Mouse (Mus musculus) urinary bladder, postnatal 36 days (tissue): ENCODE results near the gene Gm8251.
"Not testable (repeated sequence)": the region's sequence is repeated elsewhere in the genome, so short reads cannot be mapped to it uniquely, and the experiment has no call there.

ENCODE experiments used
- DNase-seq, 2 experiments: peaks; one replicate each; pipeline ENCODE4 v3.0.0; 2022; ENCODE audit warnings: low spot score in 2 of 2, mixed read lengths in 1 of 2

Gm8251 gene

DNA sequence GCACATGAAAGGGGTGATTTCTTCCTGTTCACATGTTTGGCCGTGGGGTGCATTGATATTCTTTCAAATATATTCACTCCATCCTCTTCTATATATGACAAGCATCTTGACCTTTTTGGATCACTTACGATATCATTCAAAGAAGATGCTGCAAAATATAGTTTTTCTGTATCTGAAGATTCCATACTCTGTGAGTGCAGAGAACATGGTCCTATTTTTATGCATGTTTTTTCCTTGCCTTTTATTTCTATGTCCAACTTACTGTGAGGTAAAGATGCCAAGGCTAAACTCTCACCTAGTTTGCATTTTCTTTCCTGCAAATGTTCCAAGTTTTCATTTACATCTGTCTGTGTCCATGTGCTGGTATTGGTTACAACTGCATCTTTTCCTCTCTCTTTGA is at the start of gene Gm8251:
TSS of gene Gm8251 (minus strand) at position 101 of the 400 bp plus-strand sequence.
- no peak for DNase-seq

DNA sequence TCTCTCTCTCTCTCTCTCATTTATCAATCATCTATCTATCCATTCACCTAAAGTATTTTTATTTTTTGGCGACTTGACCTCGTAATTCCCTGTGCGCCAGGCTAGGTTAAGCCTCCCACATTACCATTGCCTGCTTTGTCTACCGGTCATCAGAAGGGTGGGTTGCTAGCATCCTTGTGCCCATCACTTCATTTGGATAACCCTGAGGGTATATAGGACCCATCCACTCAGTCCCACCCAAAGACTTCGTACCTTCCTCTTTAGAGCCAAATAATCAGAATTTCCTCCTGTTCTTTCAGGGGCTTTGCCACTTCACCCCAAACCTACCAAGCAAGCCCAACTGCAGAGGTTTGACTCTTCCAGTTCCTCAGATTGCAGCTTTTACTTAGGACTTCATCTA is 41.2 kb upstream of the Gm8251 start:
- no peak for DNase-seq

- peak; percentile 89 to 94 for DNase-seq
Observed at GRCm38 (mm10) chr1:44102259-44102717, 40.6 kb upstream of the Gm8251 start, which contains the start of gene Tex30. Gene Tex30, minus strand, starts transcription at chr1:44102441.

DNA sequence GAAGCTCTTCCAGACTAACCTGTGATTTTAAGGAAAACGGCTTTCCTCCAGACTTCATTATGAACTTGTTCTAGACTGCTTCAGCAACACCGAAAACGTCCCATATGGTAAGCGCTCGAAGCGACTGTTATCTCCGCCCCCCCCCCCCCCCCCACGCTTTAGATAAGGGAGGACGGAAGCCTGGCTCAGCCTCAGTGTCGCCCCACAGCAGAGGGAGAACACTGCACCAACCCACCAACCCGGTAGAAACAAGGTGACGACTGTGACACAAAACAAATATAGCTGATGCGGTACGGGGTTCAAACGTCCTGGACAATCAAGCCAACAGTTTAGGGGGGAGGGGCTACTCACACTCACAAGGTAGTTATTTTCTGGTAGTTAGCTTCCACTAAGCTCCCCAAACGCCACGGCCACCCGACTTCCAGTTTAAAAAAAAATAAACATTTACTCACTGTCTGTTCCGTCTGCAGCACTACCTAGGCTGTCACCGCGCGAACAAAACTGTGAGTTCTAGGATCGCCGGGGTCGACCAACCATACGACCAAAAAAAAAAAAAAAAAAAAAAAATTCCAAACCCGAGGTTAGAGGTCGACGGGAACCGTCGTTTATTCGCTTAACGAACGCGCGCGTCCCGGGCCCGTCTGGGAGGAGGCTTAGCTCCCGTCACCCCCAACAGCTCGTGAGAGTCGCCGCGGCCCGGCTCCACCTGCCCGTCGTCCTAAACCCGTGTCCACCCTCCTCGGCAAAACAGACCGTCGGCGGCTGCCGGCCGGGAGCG is 39.9 kb upstream of the Gm8251 start:
- DNase-seq, result peak; percentile 2 to 18

- peak; percentile 39 to 46 for DNase-seq
Observed at GRCm38 (mm10) chr1:44064625-44065024, 2.9 kb upstream of the Gm8251 start.

DNA sequence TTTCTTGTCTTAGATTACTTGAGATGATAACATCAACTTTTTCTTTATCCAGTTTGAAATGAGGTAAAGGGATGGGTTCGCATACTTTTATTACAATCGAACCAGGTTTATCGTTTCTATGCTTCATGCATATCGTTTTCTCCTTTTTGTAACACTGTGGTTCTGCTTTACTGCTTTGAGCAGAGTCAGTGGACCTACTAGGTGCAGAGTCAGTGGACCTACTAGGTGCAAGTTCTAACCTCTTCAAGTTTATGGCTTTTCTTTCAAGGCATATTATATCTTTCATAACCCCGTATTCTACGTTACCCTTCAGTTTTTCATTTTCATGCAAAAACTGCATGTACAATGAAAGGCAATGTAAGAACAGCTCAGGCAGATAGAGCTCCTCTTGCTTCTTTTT is 1.7 kb upstream of the Gm8251 start:
- no peak for DNase-seq

DNA sequence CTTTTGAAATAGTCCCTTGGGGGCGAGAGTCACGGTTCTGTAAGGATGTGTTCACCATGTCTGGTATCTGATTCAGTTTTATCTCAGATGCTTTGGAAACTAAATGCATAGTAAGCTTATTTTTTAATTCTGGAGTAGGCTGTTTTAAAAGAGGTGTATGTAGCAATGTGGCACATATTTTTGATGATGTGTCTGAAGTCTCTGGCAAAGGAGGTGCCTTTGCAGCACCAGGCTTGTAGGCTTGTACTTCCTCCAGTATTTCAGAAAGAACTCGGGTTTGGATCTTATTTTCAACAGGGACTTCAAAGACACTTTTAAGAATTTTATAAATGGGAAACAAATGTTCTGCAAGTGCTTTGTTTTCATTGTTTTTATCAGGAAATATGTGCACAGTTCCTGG is 3.9 kb downstream of the Gm8251 start:
- no peak for DNase-seq

DNA sequence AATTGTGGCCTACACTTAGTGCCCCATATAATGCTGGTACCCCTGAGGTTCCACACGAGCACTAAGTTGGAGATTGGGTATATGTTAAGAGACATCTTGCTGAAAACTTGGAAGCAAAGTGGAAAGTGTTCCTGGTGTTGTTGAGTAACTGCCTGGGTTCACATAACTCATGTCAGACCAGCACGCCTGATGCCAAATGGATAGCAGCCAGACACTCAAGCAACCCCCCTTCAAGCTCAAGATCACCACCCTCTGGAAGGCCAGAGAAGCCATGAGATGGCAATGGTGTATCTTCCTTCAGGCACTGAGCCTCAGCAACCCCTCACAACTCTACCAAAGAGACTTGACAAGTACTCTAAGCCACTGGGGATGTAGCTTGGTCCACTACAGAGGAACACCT is 15.2 kb downstream of the Gm8251 start:
- DNase-seq, result peak in 1 of 2 experiments; percentile 24

DNA sequence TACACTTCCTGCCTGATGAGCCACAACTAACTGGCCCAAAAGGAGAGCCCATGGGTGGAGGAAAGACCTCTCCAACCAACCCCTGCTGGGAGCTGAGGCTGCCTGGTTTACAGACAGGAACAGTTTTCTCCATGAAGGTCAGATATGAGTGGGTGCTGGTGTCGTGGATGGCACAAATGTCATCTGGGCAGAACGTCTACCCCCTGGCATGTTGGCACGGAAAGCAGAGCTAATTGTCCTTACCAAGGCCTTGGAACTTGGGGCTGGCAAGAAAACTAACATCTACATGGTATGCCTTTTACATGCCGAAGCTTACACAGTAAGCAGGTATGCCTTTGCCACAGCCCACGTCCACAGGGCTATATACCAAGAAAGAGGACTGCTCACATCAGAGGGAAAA is 16.0 kb downstream of the Gm8251 start:
- DNase-seq, result not testable (repeated sequence)

- no peak for DNase-seq
Observed at GRCm38 (mm10) chr1:44042555-44042915, 19.2 kb downstream of the Gm8251 start.

DNA sequence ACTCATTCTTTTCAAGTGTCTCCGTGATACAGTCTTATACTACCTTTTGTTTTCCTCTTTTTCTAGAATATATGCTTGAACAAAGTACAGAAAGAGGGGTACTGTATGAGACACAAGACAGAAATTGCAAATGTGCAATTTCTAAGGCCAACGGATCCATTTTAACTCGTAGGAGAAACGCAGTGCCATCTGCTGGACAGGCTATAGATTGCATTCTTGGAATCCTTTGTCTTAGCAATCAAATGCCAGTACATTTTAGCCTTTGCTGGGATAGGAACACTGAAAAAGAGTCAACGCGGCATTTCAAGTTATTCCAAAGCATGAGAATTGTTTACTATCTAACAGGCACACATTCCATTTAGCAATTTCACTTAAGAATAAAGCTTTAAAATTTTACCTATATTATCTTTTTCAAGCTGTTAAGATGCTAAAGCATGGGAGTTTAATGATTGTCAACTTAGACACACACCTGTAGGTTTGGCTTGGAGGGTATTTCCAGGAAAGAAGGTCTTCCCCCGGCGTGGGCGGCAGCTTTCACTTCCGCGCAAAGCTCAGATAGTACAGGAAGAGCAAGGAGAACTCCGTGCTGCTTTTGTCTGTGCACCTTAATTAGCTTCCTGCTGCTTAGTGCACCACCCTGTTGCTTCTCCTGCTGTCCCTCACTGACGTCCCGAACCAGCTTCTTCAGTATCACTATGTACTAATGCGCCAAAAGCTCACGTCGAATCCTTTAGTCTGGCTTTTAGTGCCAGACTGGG is 19.8 kb downstream of the Gm8251 start:
- DNase-seq, result peak; percentile 14 to 41

GRCm38 (mm10) chr1:44032948-44033347 is 28.8 kb downstream of the Gm8251 start:
- DNase-seq, result no peak

GRCm38 (mm10) chr1:44032213-44032612 is 29.5 kb downstream of the Gm8251 start:
- no peak for DNase-seq

GRCm38 (mm10) chr1:44027651-44028050 is 34.1 kb downstream of the Gm8251 start:
- no peak for DNase-seq

DNA sequence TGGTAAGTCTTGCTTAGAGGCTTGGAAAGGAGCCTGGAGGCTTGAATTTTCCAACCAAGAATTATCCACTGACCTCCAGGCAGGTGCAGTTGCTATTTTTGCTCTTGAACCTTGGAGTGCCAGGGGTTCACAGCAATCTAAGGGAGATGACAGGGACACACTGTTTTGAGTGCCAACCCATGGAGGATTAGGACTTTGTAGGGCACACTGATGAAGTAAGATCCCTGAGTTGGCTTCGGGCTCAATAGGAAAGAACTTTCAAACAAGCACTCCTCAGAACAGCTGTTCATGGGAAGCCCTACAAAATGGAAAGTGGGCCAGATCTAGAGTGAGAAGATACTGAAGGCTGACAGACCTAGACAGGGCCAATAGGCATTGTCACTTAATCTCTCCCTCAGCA is 39.1 kb downstream of the Gm8251 start:
- no peak for DNase-seq

DNA sequence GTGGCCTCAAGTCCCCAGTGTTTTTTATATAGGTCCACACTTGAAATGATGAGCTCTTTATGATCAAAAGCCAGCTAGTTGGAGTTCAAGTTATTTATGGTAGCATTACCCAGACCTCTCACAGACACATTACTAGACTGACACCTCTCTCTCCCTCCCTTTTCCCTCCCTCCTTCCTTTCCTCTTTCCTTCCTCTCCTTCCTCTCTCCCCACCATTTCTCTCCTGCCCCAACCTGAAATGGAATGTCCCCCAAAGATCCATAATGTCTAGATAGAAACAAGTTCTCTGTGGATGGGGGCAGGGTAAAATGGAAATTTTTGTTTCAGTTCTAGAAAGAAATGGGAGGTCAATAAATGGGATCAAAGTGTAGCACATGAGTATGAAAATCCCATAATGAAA is 41.8 kb downstream of the Gm8251 start, which contains the start of gene Mettl21c:
TSS of gene Mettl21c (minus strand) at position 101 of the 400 bp plus-strand sequence.
- no peak for DNase-seq

DNA sequence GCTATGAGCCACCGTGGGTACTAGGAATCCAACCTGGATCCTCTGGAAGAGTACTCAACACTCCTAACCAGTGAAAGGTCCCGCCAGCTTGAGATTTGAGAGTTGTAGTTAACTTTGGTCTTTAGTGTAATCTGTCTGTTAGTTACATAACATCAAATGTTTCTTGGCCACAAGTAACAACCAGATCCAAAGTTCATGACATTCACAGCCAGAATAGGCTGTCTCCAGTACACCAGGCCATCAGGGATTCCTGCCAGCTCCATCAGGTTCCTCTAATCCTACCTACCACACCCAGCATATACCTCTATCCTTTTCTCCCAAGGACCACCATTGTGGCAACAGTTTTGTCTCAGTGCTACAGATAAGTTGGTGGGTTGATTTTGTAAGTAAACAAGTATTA is 46.2 kb downstream of the Gm8251 start:
- no peak for DNase-seq
